Mouse (Mus musculus): ENCODE measurements around the gene Dpep2nb. TPM values are rescaled to one million over a fixed set of nuclear protein-coding genes. Genes with fewer than 3 reads are reported as not detected.
"Not testable (repeated sequence)": the region's sequence is repeated elsewhere in the genome, so short reads cannot be mapped to it uniquely, and the experiment has no call there.

Gene Dpep2nb
- total RNA-seq, 2 experiments from 2014 or later = not detected

DNA sequence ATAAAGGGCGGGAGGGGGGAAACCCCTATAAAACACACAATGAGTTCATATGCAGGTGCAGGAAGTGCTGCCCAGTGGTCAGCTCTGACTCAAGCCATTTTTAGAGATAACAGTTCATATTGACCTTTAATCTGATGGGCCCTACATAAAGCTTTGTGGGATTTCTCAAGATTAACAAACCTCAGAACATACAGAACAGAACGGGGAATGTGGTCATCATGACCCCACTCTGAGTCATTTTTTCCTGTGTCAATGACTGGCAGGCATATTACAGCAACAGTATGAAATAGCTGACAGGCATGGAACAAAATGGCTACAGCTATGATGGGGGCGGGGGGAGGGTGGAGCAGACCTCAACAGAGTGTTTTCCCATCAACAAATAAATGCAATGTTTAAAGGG lies 1.4 kb upstream of the Dpep2nb start:
- DNase-seq (ENCODE audit: low spot score in 2 of 2) = no peak

DNA sequence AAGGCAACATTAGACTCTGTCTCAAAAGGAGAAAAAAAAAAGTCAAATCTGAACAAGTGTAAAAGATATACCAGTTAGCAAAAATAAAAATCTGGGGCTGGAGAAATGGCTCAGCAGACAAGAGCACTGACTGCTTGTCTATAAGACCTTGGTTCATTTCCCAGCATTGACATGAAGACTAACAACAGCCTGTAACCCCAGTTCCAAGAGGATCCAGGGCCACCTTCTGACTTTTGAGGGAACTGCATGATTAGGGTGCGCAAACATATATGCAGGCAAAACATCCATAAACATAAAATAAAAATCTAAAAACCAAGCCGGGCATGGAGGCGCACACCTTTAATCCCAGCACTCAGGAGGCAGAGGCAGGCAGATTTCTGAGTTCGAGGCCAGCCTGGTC lies 638 bp upstream of the Dpep2nb start:
- DNase-seq (ENCODE audit: low spot score in 2 of 2) = no peak

DNA sequence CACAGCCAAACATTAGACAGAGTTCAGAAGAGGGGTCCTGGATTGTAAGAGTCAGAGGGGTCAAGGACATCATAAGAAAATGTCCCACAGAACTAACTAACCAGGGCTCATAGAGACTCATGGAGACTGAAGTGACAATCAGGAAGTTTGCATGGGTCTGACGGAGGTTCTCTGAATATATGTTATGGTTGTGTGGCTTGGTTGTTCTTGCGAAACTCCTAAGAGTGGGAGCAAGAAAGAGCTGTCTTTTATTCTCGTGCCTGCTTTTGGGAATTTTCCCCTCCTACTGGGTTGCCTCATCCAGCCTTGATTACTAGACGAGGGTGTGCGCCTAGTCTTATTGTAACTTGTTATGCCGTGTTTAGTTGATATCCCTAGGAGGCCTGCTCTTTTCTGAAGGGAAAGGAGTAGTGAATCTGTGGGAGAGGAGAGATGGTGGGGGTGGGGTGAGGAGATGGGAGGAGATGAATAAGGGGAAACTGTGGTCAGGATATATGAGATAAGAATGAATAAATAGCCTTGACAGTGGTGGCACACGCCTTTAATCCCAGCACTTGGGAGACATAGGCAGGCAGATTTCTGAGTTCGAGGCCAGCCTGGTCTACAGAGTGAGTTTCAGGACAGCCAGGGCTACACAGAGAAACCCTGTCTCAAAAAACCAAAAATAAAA lies 1.1 kb downstream of the Dpep2nb start:
- no peak for DNase-seq (ENCODE audit: low spot score in 2 of 2)

DNA sequence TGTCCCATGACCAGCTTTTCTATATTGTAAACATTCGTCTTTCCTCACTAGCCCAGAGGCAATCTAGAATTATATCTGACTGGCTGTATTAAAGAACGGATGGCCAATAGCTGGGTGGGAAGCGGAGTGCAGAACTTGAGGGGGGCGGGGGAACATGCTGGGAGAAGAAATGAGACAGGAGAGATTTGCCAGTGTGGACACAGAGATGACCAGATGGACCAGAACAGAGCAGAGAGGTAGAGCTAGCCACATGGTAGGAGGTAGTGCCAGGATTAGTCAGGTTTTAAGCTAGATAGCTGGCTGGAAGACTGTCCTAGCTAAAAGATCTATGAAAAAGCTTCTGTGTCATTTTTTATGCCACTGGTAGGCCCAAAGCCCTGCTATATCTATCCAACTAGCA lies 3.9 kb downstream of the Dpep2nb start:
- DNase-seq (ENCODE audit: low spot score in 2 of 2) = no peak

DNA sequence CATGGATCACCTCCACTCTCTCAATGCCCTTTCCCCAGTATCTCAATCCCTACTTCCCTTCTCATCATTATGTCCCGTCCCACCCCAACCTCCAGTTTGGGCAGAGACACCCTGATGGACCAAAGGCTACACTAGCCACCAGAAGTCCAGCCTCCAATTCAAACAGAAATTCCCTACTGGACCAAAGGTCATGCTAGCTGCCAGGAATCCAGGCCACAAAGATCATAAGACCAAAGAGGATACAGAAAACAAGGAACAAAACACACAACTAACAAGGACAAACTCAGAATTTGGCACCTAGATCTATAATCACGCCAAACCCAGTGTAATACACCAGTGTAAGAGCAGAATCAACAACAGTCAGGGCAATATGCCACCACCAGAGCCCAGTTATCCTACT lies 6.8 kb downstream of the Dpep2nb start:
- DNase-seq (ENCODE audit: low spot score in 2 of 2) = no peak

DNA sequence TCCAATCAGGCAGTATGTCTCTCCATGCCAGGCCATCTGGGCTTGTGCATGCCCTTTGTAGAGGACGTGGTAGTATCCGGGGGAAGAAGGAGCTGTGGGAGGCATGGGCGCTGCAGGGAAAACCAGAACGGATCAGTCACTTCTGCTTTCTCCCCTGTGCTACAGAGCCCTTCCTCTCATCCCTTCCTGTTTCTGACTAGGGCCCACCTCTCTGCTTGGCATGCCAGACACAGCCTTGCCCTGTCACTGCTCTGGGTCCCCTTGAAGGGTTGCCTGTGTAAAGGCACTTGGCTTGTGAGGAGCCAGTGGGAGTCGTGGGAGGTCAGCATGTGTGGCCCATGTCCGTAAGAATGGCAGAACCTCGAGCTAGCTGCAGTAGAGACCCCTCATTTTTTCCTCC lies 9.4 kb downstream of the Dpep2nb start:
- DNase-seq (ENCODE audit: low spot score in 2 of 2) = no peak

DNA sequence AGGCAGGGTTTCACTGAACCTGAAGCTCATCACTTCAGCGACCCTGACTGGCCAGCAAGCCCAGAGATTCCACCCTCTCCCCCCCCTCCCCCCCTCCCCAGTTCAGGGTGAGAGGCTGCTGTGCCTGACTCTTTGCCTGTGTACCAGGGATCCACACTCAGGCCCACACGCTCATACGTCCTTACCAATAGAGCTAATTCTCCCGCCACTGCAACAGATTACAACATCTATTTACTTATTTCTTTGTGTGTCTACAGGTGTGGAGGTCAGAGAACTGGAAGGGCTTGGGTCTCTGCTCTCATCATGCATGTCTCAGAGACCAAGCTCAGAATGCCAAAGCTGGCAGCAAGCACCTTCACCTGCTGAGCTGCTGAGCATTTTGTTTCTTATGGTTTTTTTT lies 12.5 kb downstream of the Dpep2nb start:
- DNase-seq (ENCODE audit: low spot score in 2 of 2) = no peak

DNA sequence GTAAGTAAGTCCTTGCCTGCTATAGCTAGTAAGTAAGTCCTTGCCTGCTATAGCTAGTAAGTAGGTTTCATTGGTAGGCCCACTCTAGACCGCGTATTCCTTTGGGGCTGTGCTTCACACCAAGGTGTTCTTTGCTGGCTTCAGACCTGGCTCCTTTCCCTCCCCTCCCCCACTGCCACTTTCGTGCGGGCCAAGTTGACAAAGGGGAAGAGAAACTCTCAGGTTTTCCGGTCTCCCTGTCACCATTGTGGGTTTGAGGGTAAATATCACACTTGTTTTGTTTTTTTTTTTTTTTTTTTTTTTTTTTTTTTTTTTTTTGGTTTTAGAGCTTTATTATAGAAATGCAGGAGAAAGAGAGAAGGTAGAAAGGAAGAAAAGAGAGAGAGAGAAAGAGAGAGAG lies 13.3 kb downstream of the Dpep2nb start:
- DNase-seq (ENCODE audit: low spot score in 2 of 2) = no peak

DNA sequence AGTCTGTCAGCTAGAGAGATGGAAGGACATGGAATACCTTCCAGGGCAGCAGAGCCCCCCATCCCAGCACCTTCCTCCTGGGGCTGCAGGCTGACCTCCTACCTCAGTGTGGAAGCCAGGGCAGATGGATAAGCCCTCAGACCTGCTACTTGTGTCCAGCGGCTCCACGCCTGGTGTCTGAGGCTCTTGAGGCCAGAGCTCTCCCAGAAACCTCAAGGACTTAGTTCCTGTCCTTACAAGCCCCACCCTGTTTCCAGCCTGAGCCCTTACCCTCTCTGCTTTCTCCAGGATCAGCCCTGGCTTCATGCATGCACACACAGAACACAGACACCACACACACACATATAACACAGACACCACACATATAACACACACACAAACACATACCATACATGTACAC lies 14.2 kb downstream of the Dpep2nb start:
- DNase-seq (ENCODE audit: low spot score in 2 of 2) = no peak

DNA sequence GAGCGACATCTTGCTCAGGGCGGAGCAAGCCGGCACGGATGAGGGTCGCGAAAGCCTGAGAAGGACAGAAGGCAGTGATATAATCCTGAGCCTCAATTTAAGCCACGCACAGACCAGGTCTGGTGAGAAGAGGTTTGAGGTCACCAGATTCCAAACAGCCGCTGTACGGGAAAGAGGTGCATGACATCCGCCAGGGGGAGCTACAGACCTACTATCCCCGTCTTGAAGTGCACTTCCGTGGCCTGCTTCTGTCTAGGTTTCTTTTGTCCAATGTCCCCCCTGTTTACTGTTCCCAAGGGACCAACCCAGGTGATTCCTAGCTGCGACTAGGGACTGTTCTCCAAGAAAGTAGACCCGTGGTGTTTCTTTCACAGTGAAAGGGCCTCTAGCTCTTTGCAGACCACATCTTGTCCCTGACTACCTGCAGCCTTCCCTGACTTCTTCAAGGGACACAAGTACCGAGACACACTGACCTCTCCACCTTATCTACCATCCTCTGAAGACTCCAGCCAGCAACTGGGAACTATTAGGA lies 14.9 kb downstream of the Dpep2nb start, which contains the start of gene Dus2:
Gene Dus2 (plus strand): TSS at position 482 of the 532 bp plus-strand sequence.
- DNase-seq (ENCODE audit: low spot score in 2 of 2) = peak; percentile 62 to 78

DNA sequence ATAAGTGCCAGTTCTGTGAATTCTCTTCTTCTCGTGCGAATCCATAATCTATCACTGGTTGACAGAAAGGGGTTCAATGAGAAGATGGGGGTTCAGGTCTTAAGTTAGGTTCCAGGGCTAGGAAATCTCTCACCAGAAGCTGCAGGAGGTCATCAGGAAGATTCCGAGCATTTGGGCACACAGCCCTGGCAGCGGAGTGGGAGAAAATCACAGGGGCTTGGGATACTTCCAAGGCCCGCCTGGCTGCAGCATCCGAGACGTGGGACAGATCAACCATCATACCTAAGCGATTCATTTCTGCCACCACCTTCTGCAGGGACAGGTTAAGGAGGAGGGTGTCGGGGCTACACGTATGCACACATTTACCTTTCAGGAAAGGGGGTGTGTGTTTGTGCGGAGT lies 17.2 kb downstream of the Dpep2nb start:
- DNase-seq (ENCODE audit: low spot score in 2 of 2) = no peak

DNA sequence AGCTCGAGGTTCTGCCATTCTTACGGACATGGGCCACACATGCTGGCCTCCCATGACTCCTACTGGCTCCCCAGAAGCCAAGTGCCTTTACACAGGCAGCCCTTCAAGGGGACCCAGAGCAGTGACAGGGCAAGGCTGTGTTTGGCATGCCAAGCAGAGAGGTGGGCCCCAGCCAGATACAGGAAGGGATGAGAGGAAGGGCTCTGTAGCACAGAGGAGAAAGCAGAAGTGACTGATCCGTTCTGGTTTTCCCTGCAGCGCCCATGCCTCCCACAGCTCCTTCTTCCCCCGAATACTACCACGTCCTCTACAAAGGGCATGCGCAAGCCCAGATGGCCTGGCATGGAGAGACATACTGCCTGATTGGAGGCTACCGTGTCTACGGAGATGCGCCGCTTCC lies 22.4 kb downstream of the Dpep2nb start:
- DNase-seq (ENCODE audit: low spot score in 2 of 2) = not testable (repeated sequence)

DNA sequence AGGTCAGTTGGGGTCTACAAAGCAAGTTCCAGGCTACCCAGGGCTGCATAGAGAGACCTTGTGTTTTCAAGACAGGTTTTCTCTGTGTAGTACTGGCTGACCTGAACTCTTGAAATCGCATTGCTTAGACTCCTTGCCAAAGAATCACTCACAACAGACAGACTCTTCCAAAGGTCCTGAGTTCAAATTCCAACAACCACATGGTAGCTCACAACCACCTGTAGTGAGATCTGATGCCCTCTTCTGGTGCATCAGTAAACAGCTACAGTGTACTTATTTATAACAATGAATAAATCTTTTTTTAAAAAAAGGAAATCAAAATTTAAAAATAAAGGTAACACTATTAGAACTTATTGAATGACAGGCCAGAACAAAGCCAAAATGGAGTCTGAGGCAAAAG lies 24.6 kb downstream of the Dpep2nb start:
- DNase-seq (ENCODE audit: low spot score in 2 of 2) = no peak

DNA sequence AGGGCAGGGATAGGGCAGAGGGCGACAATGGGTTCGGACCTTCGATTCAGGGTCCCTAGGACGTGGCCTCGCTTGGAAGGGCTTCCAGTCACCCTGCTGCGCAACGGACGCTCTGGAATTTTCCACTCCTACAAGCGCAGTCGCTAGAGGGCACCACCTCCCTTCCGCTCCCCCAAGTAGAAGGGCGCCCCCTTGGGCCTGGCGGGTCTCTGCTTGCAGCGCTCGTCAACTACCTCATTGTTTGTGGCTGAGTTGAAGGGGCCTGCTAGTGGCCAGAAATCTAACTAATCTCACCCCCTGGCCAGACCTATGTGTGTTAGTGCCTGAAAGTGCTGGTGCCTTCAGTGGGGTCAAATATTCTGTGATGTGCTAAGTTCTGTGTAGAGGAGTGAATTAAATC lies 26.4 kb downstream of the Dpep2nb start, which contains the start of gene Dpep3:
Gene Dpep3 (minus strand): TSS at position 105 of the 400 bp plus-strand sequence.
- no peak for DNase-seq (ENCODE audit: low spot score in 2 of 2)

DNA sequence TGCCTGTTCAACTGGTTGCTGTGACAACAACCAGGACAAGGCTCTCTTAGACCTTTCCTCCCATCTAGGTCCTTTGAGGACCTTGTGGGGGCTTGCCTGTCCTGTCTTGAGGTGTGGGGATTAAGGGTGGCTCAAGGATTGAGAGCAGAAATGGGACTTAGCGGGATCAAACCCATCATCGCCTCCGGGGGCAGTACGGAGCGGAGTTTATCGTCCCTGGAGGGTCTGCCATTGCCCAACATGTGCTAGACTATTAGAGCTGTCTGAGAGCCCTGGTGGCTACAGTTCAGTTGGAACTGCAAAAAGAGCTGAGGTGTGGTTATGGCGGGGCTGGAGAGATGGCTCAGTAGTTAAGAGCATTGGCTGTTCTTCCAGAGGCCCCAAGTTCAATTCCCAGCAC lies 30.4 kb downstream of the Dpep2nb start:
- DNase-seq (ENCODE audit: low spot score in 2 of 2) = no peak

DNA sequence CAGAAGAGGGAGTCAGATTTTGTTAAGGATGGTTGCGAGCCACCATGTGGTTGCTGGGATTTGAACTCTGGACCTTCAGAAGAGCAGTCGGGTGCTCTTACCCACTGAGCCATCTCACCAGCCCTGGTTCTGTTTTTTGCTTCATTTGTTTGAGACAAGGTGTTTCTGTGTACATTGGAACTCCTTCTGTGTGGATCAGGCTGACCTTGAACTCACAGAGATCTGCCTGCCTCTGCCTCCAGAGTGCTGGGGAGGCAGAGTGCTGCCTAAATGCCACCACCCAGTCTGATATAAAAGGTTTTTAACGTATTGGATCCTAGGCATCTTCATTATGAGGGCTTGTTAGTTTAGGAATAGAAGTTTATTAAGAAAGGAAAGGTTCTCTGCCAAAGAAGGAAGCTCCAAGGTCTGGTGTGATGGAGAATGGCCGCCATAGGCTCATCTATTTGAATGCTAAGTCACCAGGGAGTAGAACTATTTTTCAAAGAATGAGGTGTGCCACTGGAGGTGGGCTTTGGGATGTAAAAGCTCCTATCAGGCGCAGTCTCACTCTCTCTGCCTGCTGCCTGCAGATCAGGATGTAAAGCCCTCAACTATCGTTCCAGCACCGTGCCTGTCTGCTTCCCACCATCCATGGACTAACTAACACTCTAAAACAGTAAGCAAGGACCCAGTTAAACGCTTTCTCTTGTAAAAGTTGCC lies 34.6 kb downstream of the Dpep2nb start:
- DNase-seq (ENCODE audit: low spot score in 2 of 2) = no peak

DNA sequence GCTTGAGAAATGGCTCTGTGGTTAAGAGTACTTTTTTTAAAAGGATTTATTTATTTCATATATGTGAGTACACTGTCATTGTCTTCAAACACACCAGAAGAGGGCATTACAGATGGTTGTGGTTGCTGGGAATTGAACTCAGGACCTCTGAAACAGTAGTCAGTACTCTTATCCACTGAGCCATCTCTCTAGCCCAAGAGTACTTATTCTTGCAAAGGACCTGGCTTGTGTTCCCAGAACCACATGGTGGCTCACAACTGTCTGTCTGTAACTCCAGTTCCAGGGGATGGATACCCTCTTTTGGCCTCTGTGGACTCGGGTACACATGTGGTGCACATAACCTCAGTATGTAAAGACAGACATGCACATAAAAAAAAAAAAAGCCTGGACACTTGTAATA lies 36.4 kb downstream of the Dpep2nb start:
- no peak for DNase-seq (ENCODE audit: low spot score in 2 of 2)

DNA sequence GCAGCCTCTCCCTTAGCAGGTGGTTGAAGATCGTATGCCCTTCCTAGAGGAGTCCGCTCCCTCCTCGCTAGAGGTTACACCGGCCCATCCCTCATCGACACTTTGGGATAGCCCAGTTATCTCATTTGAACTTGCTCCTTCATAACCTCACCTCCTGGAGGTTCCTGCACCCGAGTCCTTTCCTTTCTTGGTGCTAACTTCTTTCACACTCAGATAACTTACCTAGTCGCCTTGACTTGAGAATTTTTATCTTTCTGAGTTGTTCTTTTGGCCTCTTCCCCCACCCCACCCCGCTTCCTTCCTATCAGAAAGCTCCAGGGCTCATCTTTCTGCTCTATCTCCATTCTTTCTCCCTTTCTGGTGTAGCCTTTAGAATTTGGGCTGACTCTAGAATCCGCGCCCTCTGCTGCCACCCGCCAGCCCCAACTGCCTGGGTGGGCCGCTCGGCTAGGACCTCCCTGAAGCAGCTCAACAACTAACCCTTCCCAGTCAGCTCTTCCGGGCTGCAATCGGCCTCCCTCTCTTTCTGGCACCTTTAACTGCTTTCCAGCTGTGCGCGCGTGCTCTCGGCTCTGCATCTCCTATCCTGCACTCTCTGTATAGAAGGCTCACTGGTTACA lies 39.0 kb downstream of the Dpep2nb start:
- DNase-seq (ENCODE audit: low spot score in 2 of 2) = no peak

DNA sequence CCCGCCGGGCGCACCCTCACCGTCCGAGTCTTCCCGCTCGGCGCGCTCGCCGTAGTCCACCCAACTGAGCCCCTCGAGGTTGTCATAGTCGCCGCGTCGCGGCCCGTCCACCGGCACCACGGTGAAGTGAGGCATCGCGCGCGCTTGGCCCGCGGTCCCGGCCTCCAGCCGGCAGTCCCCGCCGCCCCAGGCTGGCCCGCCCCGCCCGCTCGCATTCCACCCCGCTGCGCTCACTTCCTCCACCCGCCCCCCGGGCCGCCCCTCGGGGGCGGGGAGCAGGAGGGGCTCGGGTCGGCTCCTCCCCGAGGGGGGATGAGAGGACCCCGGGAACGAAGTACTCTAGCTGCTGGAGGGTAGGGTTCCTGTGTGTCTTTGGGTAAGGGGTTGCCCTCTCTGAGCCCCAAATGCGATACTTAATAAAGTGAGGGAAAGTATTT lies 39.9 kb downstream of the Dpep2nb start, which contains the start of gene Slc12a4:
Gene Slc12a4 (minus strand): TSS at position 193 of the 437 bp plus-strand sequence.
- DNase-seq (ENCODE audit: low spot score in 2 of 2) = peak; percentile 40 to 52

DNA sequence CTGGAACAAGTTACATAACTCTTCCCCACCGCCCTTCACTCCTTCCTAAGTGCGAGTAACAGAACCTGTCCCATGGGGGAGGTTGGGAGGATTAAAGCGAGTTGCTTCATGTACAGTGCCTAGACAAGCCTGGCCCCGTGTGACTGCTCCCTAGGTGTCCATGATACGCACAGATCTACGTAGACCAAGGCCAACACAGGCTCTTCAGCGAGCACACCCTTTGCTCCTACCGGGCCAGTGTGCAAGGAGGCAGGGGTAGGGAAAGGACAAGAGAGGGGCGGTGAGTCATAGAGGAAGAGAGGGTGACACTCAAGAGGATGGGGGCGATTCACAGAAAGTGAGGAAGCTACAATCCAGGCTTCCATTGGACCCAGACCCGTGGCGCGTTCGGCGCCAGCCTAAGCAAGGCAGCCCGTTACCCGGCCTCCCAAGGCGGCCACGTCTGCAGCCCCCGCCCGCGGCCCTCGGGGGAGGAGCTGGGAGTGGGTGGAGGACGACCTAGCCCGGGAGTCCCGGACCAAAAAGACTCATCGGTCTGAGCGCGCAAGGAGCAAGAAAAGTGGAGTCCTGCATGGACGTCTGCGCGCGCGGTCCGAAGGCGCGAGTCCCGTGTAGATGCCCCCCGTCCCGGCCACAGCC lies 40.4 kb downstream of the Dpep2nb start:
- no peak for DNase-seq (ENCODE audit: low spot score in 2 of 2)

DNA sequence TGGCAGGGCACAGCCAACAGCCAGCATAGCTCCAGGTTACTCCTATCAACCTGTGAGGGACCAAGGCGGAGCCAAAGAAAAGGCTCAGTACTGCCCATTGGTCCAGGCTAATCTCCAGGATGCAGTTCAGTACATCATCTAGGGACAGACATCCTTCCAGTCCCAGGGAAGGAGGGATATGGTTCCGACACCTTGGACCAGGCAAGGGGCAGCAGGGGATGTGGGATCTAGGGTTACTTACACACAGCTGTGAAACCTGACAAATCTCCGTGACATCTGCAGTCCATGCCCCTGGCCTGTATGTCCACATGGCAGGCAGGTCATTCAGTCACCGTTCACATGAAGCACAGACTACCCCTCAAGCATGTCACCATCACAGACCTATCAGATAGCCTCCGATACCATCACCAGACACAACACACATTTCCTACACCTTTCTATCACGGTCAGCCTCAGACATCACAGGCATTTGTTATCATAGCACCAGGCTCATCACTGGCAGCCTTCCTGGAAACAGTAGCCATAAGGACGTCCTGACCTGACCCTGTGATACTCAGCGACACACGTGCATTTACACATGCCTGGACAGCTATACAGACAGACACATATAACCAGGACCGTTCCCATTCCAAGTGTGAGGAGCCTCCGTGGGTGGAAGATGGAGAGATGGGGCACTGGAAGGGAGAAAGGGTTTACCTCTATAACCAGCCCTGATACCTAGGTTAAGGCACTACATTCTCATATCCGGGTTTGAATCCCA lies 41.1 kb downstream of the Dpep2nb start:
- DNase-seq (ENCODE audit: low spot score in 2 of 2) = no peak

Measured in layer of hippocampus, postnatal 14 days (tissue).